Mouse (Mus musculus) heart, embryonic 15.5 days (tissue): Measurements from ENCODE around the gene Mpig6b. TPM values are rescaled to one million over a fixed set of nuclear protein-coding genes. Genes with fewer than 3 reads are reported as not detected.

Source experiments
- polyA plus RNA-seq: library from polyadenylated mRNA; unstranded; fragments of >200 nt; fragmentation: Nextera tagmentation; extraction: Ambion mirVana; gene quantifications from 2 replicates; pipeline ENCODE4 v1.2.1, GENCODE M21; 2015

The Mpig6b gene
- polyA plus RNA-seq, 1 experiment from 2014 or later = 0.81 TPM

Other genes starting within 250 kb of the Mpig6b start
- 19.4 and 23.4 TPM in 2 replicates for gene Stk19, start 229.2 kb downstream of the Mpig6b start, polyA plus RNA-seq
- gene Dxo, start 229.2 kb downstream of the Mpig6b start, polyA plus RNA-seq = 32.0 and 40.8 TPM in 2 replicates
- gene Skiv2l, start 216.0 kb downstream of the Mpig6b start, polyA plus RNA-seq = 23.6 and 35.9 TPM in 2 replicates
- 53.3 and 70.9 TPM in 2 replicates for gene Nelfe, start 215.8 kb downstream of the Mpig6b start, polyA plus RNA-seq
- 1.8 and 4.3 TPM in 2 replicates for gene Cfb, start 203.7 kb downstream of the Mpig6b start, polyA plus RNA-seq
- gene Zbtb12, start 186.7 kb downstream of the Mpig6b start, polyA plus RNA-seq = 1.1 and 1.8 TPM in 2 replicates
- gene Gm20547, start 184.1 kb downstream of the Mpig6b start, polyA plus RNA-seq = not detected in 2 replicates
- gene C2, start 167.9 kb downstream of the Mpig6b start, polyA plus RNA-seq = 2.0 and 3.3 TPM in 2 replicates
- 31.7 and 48.8 TPM in 2 replicates for gene Ehmt2, start 167.7 kb downstream of the Mpig6b start, polyA plus RNA-seq
- gene Slc44a4, start 151.7 kb downstream of the Mpig6b start, polyA plus RNA-seq = 0.08 TPM in 1 of 2 replicates, not detected in the other
- 16.1 and 19.9 TPM in 2 replicates for gene Neu1, start 134.9 kb downstream of the Mpig6b start, polyA plus RNA-seq
- gene Hspa1b, start 106.9 kb downstream of the Mpig6b start, polyA plus RNA-seq = 0.16 and 0.30 TPM in 2 replicates
- gene Gm20481, start 96.3 kb downstream of the Mpig6b start, polyA plus RNA-seq = not detected in 2 replicates
- gene Hspa1a, start 94.0 kb downstream of the Mpig6b start, polyA plus RNA-seq = 3.5 and 4.8 TPM in 2 replicates
- 2.1 and 2.6 TPM in 2 replicates for gene Hspa1l, start 93.5 kb downstream of the Mpig6b start, polyA plus RNA-seq
- gene Lsm2, start 84.3 kb downstream of the Mpig6b start, polyA plus RNA-seq = 116 and 132 TPM in 2 replicates
- 43.0 and 89.7 TPM in 2 replicates for gene Vars, start 65.2 kb downstream of the Mpig6b start, polyA plus RNA-seq
- gene Vwa7, start 49.6 kb downstream of the Mpig6b start, polyA plus RNA-seq = 0.24 and 0.31 TPM in 2 replicates
- 1.4 and 2.8 TPM in 2 replicates for gene Sapcd1, start 38.2 kb downstream of the Mpig6b start, polyA plus RNA-seq
- gene Msh5, start 19.4 kb downstream of the Mpig6b start, polyA plus RNA-seq = 2.7 and 3.8 TPM in 2 replicates
- gene Clic1, start 16.2 kb downstream of the Mpig6b start, polyA plus RNA-seq = 307 and 332 TPM in 2 replicates
- gene Ddah2, start 7.1 kb downstream of the Mpig6b start, polyA plus RNA-seq = 168 and 202 TPM in 2 replicates
- 0.14 TPM in 1 of 2 replicates, not detected in the other for gene Ly6g6c, start 796 bp downstream of the Mpig6b start, polyA plus RNA-seq
- gene Ly6g6e, start 10.7 kb upstream of the Mpig6b start, polyA plus RNA-seq = 0.29 and 0.31 TPM in 2 replicates
- gene Ly6g6d, start 11.9 kb upstream of the Mpig6b start, polyA plus RNA-seq = 2.2 and 2.4 TPM in 2 replicates
- 0.16 and 0.29 TPM in 2 replicates for gene Ly6g6f, start 19.4 kb upstream of the Mpig6b start, polyA plus RNA-seq
- 64.7 and 80.1 TPM in 2 replicates for gene Abhd16a, start 23.1 kb upstream of the Mpig6b start, polyA plus RNA-seq
- gene Ly6g5c, start 42.1 kb upstream of the Mpig6b start, polyA plus RNA-seq = 0.41 TPM in 1 of 2 replicates, not detected in the other
- 0.31 and 0.66 TPM in 2 replicates for gene Ly6g5b, start 49.2 kb upstream of the Mpig6b start, polyA plus RNA-seq
- 10.0 and 13.8 TPM in 2 replicates for gene Gpank1, start 55.3 kb upstream of the Mpig6b start, polyA plus RNA-seq
- gene Csnk2b, start 55.9 kb upstream of the Mpig6b start, polyA plus RNA-seq = 200 and 211 TPM in 2 replicates
- 10.1 and 11.2 TPM in 2 replicates for gene D17H6S53E, start 60.2 kb upstream of the Mpig6b start, polyA plus RNA-seq
- gene Apom, start 65.9 kb upstream of the Mpig6b start, polyA plus RNA-seq = 0.57 and 4.7 TPM in 2 replicates
- gene Bag6, start 69.0 kb upstream of the Mpig6b start, polyA plus RNA-seq = 40.8 and 44.0 TPM in 2 replicates
- gene Prrc2a, start 98.7 kb upstream of the Mpig6b start, polyA plus RNA-seq = 95.1 and 142 TPM in 2 replicates
- 7.5 and 9.6 TPM in 2 replicates for gene Aif1, start 109.9 kb upstream of the Mpig6b start, polyA plus RNA-seq
- 8.1 and 12.2 TPM in 2 replicates for gene Lst1, start 122.3 kb upstream of the Mpig6b start, polyA plus RNA-seq
- gene Ltb, start 128.3 kb upstream of the Mpig6b start, polyA plus RNA-seq = 1.5 and 4.8 TPM in 2 replicates
- gene Tnf, start 135.8 kb upstream of the Mpig6b start, polyA plus RNA-seq = 0.43 TPM in 1 of 2 replicates, not detected in the other
- gene Lta, start 139.2 kb upstream of the Mpig6b start, polyA plus RNA-seq = 0.09 and 0.62 TPM in 2 replicates
- gene Gm16181, start 154.7 kb upstream of the Mpig6b start, polyA plus RNA-seq = 0.35 and 0.48 TPM in 2 replicates
- 8.9 and 9.4 TPM in 2 replicates for gene Atp6v1g2, start 167.5 kb upstream of the Mpig6b start, polyA plus RNA-seq
- gene Nfkbil1, start 169.6 kb upstream of the Mpig6b start, polyA plus RNA-seq = 7.8 and 9.1 TPM in 2 replicates
- 213 and 268 TPM in 2 replicates for gene Ddx39b, start 175.6 kb upstream of the Mpig6b start, polyA plus RNA-seq
- 56.6 and 101 TPM in 2 replicates for gene H2-D1, start 196.5 kb upstream of the Mpig6b start, polyA plus RNA-seq